Mouse (Mus musculus): ENCODE data around the gene Spaca3. TPM values are rescaled to one million over a fixed set of nuclear protein-coding genes. Genes with fewer than 3 reads are reported as not detected.

The Spaca3 gene
- total RNA-seq, 2 experiments from 2014 or later, result not detected

Other genes with a start within 250 kb of the Spaca3 start
- 10 to 100 TPM; 13.0 to 14.6 TPM for gene Myo1d, start 78.3 kb upstream of the Spaca3 start, total RNA-seq (2021)
- 10 to 100 TPM; 17.7 to 18.6 TPM for gene Tmem98, start 48.2 kb upstream of the Spaca3 start, total RNA-seq (2021)